Mouse (Mus musculus) lung, embryonic 16.5 days (tissue): ENCODE measurements around the gene Il2rg. TPM values are rescaled to one million over a fixed set of nuclear protein-coding genes. Genes with fewer than 3 reads are reported as not detected.

Experiments
- ATAC-seq: fragments of 200-750 bp; cut with Nextera tagmentation; 2 replicates; pipeline ENCODE4 v1.8.0; 2017; ENCODE audit warnings: low read depth, mild to moderate bottlenecking, moderate library complexity
- H3K27ac ChIP-seq: fragments of 300-500 bp; sonication (generic); 2 replicates; pipeline ENCODE4 v1.5.1; 2014; ENCODE audit warnings: mild to moderate bottlenecking, control low read depth, low read length
- H3K27me3 ChIP-seq: fragments of 300-500 bp; sonication (generic); 2 replicates; pipeline ENCODE4 v1.6.1; 2014; ENCODE audit warnings: low read depth, low read length, mixed read lengths; ENCODE audit not compliant: control insufficient read depth, insufficient read depth
- H3K36me3 ChIP-seq: fragments of 300-500 bp; sonication (generic); 2 replicates; pipeline ENCODE4 v1.6.1; 2014; ENCODE audit warnings: low read length; ENCODE audit not compliant: control insufficient read depth, insufficient read depth
- H3K4me1 ChIP-seq: fragments of 300-500 bp; sonication (generic); replicated peaks from 2 replicates; pipeline ENCODE4 v1.6.1; 2014; ENCODE audit warnings: low read length, mixed read lengths; ENCODE audit not compliant: control insufficient read depth, insufficient read depth
- H3K4me2 ChIP-seq: fragments of 300-500 bp; sonication (generic); 2 replicates; pipeline ENCODE4 v1.6.1; 2014; ENCODE audit warnings: low read depth, low read length, control low read depth
- H3K4me3 ChIP-seq: fragments of 300-500 bp; sonication (generic); 2 replicates; pipeline ENCODE4 v1.5.1; 2014; ENCODE audit warnings: mild to moderate bottlenecking, low read length, control low read depth
- H3K9ac ChIP-seq: fragments of 300-500 bp; sonication (generic); 2 replicates; pipeline ENCODE4 v1.6.1; 2014; ENCODE audit warnings: low read length, control low read depth
- H3K9me3 ChIP-seq: fragments of 300-500 bp; sonication (generic); 2 replicates; pipeline ENCODE4 v1.6.1; 2016; ENCODE audit warnings: low read length; ENCODE audit not compliant: control insufficient read depth
- WGBS: fragments of 180-500 bp; shearing (Covaris S2); extraction: QIAGEN DNeasy Blood & Tissue Kit; methylation state at CpG from one replicate; pipeline ENCODE4 v1.1.7; 2014; 5-methylcytosine and 5-hydroxymethylcytosine counted together
- polyA plus RNA-seq: library from polyadenylated mRNA; unstranded; fragments of >200 nt; fragmentation: Nextera tagmentation; extraction: Ambion mirVana; gene quantifications from 2 replicates; pipeline ENCODE4 v1.2.1, GENCODE M21; 2015

Il2rg gene
- polyA plus RNA-seq, 1 experiment from 2014 or later, result 26.5 TPM

- Histone ChIP-seq H3K27me3 (no peaks in the 10 kb centered on the region), H3K9me3 (no peaks in the 10 kb centered on the region), H3K4me2 (no peak within 1 kb of the TSS), H3K36me3 (no peaks in the 10 kb centered on the region), H3K4me1 (0 out of 2 replicates have a peak, but pooled peaks cover 5% of the 10 kb centered on the region), H3K27ac (no peak within 1 kb of the TSS), H3K9ac (0 out of 2 replicates have a peak within 1 kb of the TSS, but pooled peaks have one; percentile 20), H3K4me3 (peak within 1 kb of the TSS; percentile 18; the same call in 1 of the 2 replicates)
- ATAC-seq, result no peak
- WGBS, result 55% methylated on average over 3 of the region's 3 CpGs
Measured at GRCm38 (mm10) chrX:101268755-101269124, 685 bp upstream of the Il2rg start, which contains the start of gene Gm20489. Gene Gm20489, minus strand, starts transcription at chrX:101269023.

- H3K36me3 ChIP-seq, result no peaks in the 10 kb centered on the region
- ATAC-seq, result no peak
- no peaks in the 10 kb centered on the region for H3K27me3 ChIP-seq
- H3K9ac ChIP-seq, result no peak overlapping the region
- H3K4me1 ChIP-seq, result 0 out of 2 replicates have a peak, but pooled peaks cover 5% of the 10 kb centered on the region
- no peaks in the 10 kb centered on the region for H3K9me3 ChIP-seq
- no peak overlapping the region for H3K27ac ChIP-seq
- no peak overlapping the region for H3K4me2 ChIP-seq
- H3K4me3 ChIP-seq, result no peak overlapping the region
- WGBS, result 85% methylated on average over 6 of the region's 6 CpGs
Measured at GRCm38 (mm10) chrX:101266631-101267030, 1.4 kb downstream of the Il2rg start.

GRCm38 (mm10) chrX:101263892-101264291, 4.2 kb downstream of the Il2rg start, which contains the start of gene Gm614:
Gene Gm614, minus strand, starts transcription at chrX:101263992.
- Histone ChIP-seq H3K27ac (no peak within 1 kb of the TSS), H3K9ac (no peak within 1 kb of the TSS), H3K4me3 (no peak within 1 kb of the TSS), H3K36me3 (no peaks in the 10 kb centered on the region), H3K4me2 (no peak within 1 kb of the TSS), H3K9me3 (no peaks in the 10 kb centered on the region), H3K27me3 (no peaks in the 10 kb centered on the region), H3K4me1 (0 out of 2 replicates have a peak, but pooled peaks cover 13% of the 10 kb centered on the region)
- ATAC-seq, result no peak
- 70% methylated on average over 1 of the region's 1 CpGs for WGBS

- peak; percentile 73 for ATAC-seq
Measured at GRCm38 (mm10) chrX:101260441-101261325, 7.4 kb downstream of the Il2rg start.

GRCm38 (mm10) chrX:101256603-101257002, 11.5 kb downstream of the Il2rg start:
- Histone ChIP-seq H3K4me2 (no peak overlapping the region), H3K4me3 (no peak overlapping the region), H3K27ac (no peak overlapping the region), H3K36me3 (no peaks in the 10 kb centered on the region), H3K9me3 (peaks cover 3% of the 10 kb centered on the region; the same call in 1 of the 2 replicates), H3K27me3 (no peaks in the 10 kb centered on the region), H3K9ac (no peak overlapping the region), H3K4me1 (peaks cover 10% of the 10 kb centered on the region; the same call in 1 of the 2 replicates)
- ATAC-seq, result no peak
- 76% methylated on average over 13 of the region's 13 CpGs for WGBS

More at GRCm38 (mm10) chrX:101260441-101261325, 7.4 kb downstream of the Il2rg start:
- Histone ChIP-seq H3K4me2 (no peak overlapping the region), H3K9ac (no peak overlapping the region), H3K4me1 (peaks cover 15% of the 10 kb centered on the region; the same call in 1 of the 2 replicates), H3K27me3 (no peaks in the 10 kb centered on the region), H3K9me3 (no peaks in the 10 kb centered on the region), H3K27ac (peak overlapping the region; percentile 59), H3K36me3 (no peaks in the 10 kb centered on the region), H3K4me3 (no peak overlapping the region)
- WGBS, result 17% methylated on average over 7 of the region's 13 CpGs

- Histone ChIP-seq H3K4me1 (peaks cover 2% of the 10 kb centered on the region; the same call in 1 of the 2 replicates), H3K4me2 (peak overlapping the region; percentile 63), H3K36me3 (no peaks in the 10 kb centered on the region), H3K27me3 (no peaks in the 10 kb centered on the region), H3K9ac (peak overlapping the region; percentile 67), H3K4me3 (peak overlapping the region; percentile 59), H3K9me3 (peaks cover 3% of the 10 kb centered on the region; the same call in 1 of the 2 replicates), H3K27ac (peak overlapping the region; percentile 31; the same call in 1 of the 2 replicates)
- ATAC-seq, result peak; percentile 11; the same call in 1 of the 2 replicates
- 20% methylated on average over 26 of the region's 26 CpGs for WGBS
Measured at GRCm38 (mm10) chrX:101254740-101255139, 13.3 kb downstream of the Il2rg start.

- peak within 1 kb of the TSS; percentile 31; the same call in 1 of the 2 replicates for H3K27ac ChIP-seq
- peak within 1 kb of the TSS; percentile 59 for H3K4me3 ChIP-seq
- H3K9me3 ChIP-seq, result peaks cover 3% of the 10 kb centered on the region; the same call in 1 of the 2 replicates
- H3K36me3 ChIP-seq, result no peaks in the 10 kb centered on the region
- peak within 1 kb of the TSS; percentile 67 for H3K9ac ChIP-seq
- no peaks in the 10 kb centered on the region for H3K27me3 ChIP-seq
- H3K4me2 ChIP-seq, result peak within 1 kb of the TSS; percentile 63
- H3K4me1 ChIP-seq, result peaks cover 2% of the 10 kb centered on the region; the same call in 1 of the 2 replicates
- ATAC-seq, result peak; percentile 94
- WGBS, result 18% methylated on average over 46 of the region's 47 CpGs
Measured at GRCm38 (mm10) chrX:101253952-101254729, 13.9 kb downstream of the Il2rg start, which contains the start of gene Foxo4. Gene Foxo4, plus strand, starts transcription at chrX:101254528.

- no peak overlapping the region for H3K4me3 ChIP-seq
- no peak for ATAC-seq
- H3K9me3 ChIP-seq, result no peaks in the 10 kb centered on the region
- no peaks in the 10 kb centered on the region for H3K27me3 ChIP-seq
- H3K9ac ChIP-seq, result no peak overlapping the region
- no peak overlapping the region for H3K27ac ChIP-seq
- WGBS, result 20% methylated on average over 1 of the region's 1 CpGs
- H3K4me1 ChIP-seq, result no peaks in the 10 kb centered on the region
- no peaks in the 10 kb centered on the region for H3K36me3 ChIP-seq
- H3K4me2 ChIP-seq, result no peak overlapping the region
Measured at GRCm38 (mm10) chrX:101245011-101245410, 23.0 kb downstream of the Il2rg start.
